ENCODE assay signal across 15 mouse cellular contexts in genomic region chr14:31570131-31570951, GRCm38 (mm10). TPM values are rescaled to one million over a fixed set of nuclear protein-coding genes. Genes with fewer than 3 reads are reported as not detected.
A peak's percentile ranks its signal among the peaks of the same experiment; 100 is the strongest.
DNase-seq lines count a peak whose midpoint lies in the region; ATAC-seq and TF ChIP-seq lines count a peak whose summit lies in the region.
"Had no signal": no experiment of that assay in that cellular context is flagged by ENCODE, and none has a peak within 500 bp of the region (broad histone marks: within the 10 kb centered on the region; RNA-seq: fewer than 3 reads in every experiment).

No protein-coding gene starts in this region.

- H3K4me2 ChIP-seq in liver, embryonic 13.5 days: no peak overlapping the region; the same call in 1 of the 2 replicates
- no peak overlapping the region for H3K4me2 ChIP-seq in hindbrain, embryonic 13.5 days
- no peak overlapping the region for H3K4me2 ChIP-seq in forebrain, embryonic 14.5 days (ENCODE audit: low read length)
- H3K4me2 ChIP-seq: embryonic facial prominence, embryonic 12.5 days; lung, embryonic 15.5 days had no signal

- no peaks in the 10 kb centered on the region for H3K36me3 ChIP-seq in liver, embryonic 13.5 days
- peaks cover 23% of the 10 kb centered on the region; the same call in 1 of the 2 replicates for H3K36me3 ChIP-seq in thymus, adult 2 months (ENCODE audit: control insufficient read depth, insufficient read depth, low read length)
- H3K36me3 ChIP-seq in hindbrain, embryonic 13.5 days: no peaks in the 10 kb centered on the region
- H3K36me3 ChIP-seq in forebrain, embryonic 14.5 days (ENCODE audit: control insufficient read depth, insufficient read depth, low read length): no peaks in the 10 kb centered on the region
- H3K36me3 ChIP-seq: embryonic facial prominence, embryonic 12.5 days; lung, embryonic 15.5 days had no signal

- H3K27ac ChIP-seq in liver, embryonic 13.5 days: peak overlapping the region; percentile 66; the same call in 1 of the 2 replicates
- H3K27ac ChIP-seq in thymus, adult 2 months (ENCODE audit: control insufficient read depth, insufficient read depth, low read length): peak overlapping the region; percentile 97
- no peak overlapping the region for H3K27ac ChIP-seq in hindbrain, embryonic 13.5 days
- no peak overlapping the region for H3K27ac ChIP-seq in forebrain, embryonic 14.5 days (ENCODE audit: low read depth, low read length)
- H3K27ac ChIP-seq: embryonic facial prominence, embryonic 12.5 days; kidney, postnatal 0 days; lung, embryonic 15.5 days had no signal

- no peak overlapping the region for H3K9ac ChIP-seq in liver, embryonic 13.5 days
- no peak overlapping the region for H3K9ac ChIP-seq in hindbrain, embryonic 13.5 days
- no peak overlapping the region for H3K9ac ChIP-seq in forebrain, embryonic 14.5 days (ENCODE audit: low read length)
- H3K9ac ChIP-seq: embryonic facial prominence, embryonic 12.5 days; lung, embryonic 15.5 days had no signal

- peak; percentile 53 for DNase-seq in liver, embryonic 13.5 days
- peak; percentile 73 for DNase-seq in thymus, adult 2 months
- no peak for DNase-seq in urinary bladder, adult 2 months (ENCODE audit: low spot score)
- no peak for DNase-seq in left cerebral cortex, postnatal 25 days (ENCODE audit: low spot score in 2 of 2)
- DNase-seq in forebrain, embryonic 14.5 days (ENCODE audit: low spot score): no peak
- DNase-seq: adrenal gland, postnatal 10 days; cerebellum, postnatal 36 days; right cerebral cortex, adult 18-20 months had no signal

- intact Hi-C loops in left cerebral cortex, postnatal 25 days (cut with DNase I): loop anchor here (5.0 kb wide), 1 partner anchor 73 kb away; the partner anchor contains the start of gene Mettl6

- H3K4me1 ChIP-seq in liver, embryonic 13.5 days (replicated peaks): peaks cover 36% of the 10 kb centered on the region
- peaks cover 76% of the 10 kb centered on the region for H3K4me1 ChIP-seq in thymus, adult 2 months (replicated peaks; ENCODE audit: control insufficient read depth, insufficient read depth, low read length)
- peaks cover 11% of the 10 kb centered on the region; the same call in 1 of the 2 replicates for H3K4me1 ChIP-seq in hindbrain, embryonic 13.5 days (replicated peaks)
- H3K4me1 ChIP-seq in forebrain, embryonic 14.5 days (ENCODE audit: control insufficient read depth, insufficient read depth, low read length): no peaks in the 10 kb centered on the region

- H3K4me3 ChIP-seq in liver, embryonic 13.5 days (replicated peaks): no peak overlapping the region
- H3K4me3 ChIP-seq in thymus, adult 2 months (ENCODE audit: control insufficient read depth, insufficient read depth, low read length): no peak overlapping the region
- no peak overlapping the region for H3K4me3 ChIP-seq in hindbrain, embryonic 13.5 days
- no peak overlapping the region for H3K4me3 ChIP-seq in forebrain, embryonic 14.5 days (ENCODE audit: low read depth, low read length)
- H3K4me3 ChIP-seq: embryonic facial prominence, embryonic 12.5 days; lung, embryonic 15.5 days; megakaryocyte, embryonic 14.5 days had no signal

- H3K9me3 ChIP-seq in liver, embryonic 13.5 days (replicated peaks): no peaks in the 10 kb centered on the region
- H3K9me3 ChIP-seq in hindbrain, embryonic 13.5 days: no peaks in the 10 kb centered on the region
- H3K9me3 ChIP-seq in forebrain, embryonic 14.5 days (replicated peaks; ENCODE audit: control insufficient read depth, low read length): no peaks in the 10 kb centered on the region
- H3K9me3 ChIP-seq: embryonic facial prominence, embryonic 12.5 days; lung, embryonic 15.5 days; megakaryocyte, embryonic 14.5 days had no signal

- ATAC-seq in CD4-positive, CD25-positive, alpha-beta regulatory T cell, adult 4 months: peak; percentile 53
- ATAC-seq in activated CD4-positive, CD25-positive, alpha-beta regulatory T cell, adult 4 months: peak; percentile 50
- peak; percentile 75 for ATAC-seq in liver, embryonic 13.5 days (ENCODE audit: low read depth)
- ATAC-seq in hindbrain, embryonic 13.5 days (ENCODE audit: low FRiP score): no peak
- no peak for ATAC-seq in forebrain, embryonic 14.5 days

- no peak for TF ChIP-seq POLR2A in thymus, adult 2 months (IDR thresholded peaks at IDR 0.05; ENCODE audit: control insufficient read depth, extremely low read depth, insufficient read depth, low read length, poor library complexity)

- H3K27me3 ChIP-seq in liver, embryonic 13.5 days: no peaks in the 10 kb centered on the region
- H3K27me3 ChIP-seq in thymus, adult 2 months (ENCODE audit: control insufficient read depth, insufficient read depth, low read length): no peaks in the 10 kb centered on the region
- H3K27me3 ChIP-seq in hindbrain, embryonic 13.5 days: no peaks in the 10 kb centered on the region
- no peaks in the 10 kb centered on the region for H3K27me3 ChIP-seq in forebrain, embryonic 14.5 days (replicated peaks; ENCODE audit: control insufficient read depth, insufficient read depth, low read length)
- H3K27me3 ChIP-seq: embryonic facial prominence, embryonic 12.5 days had no signal

- WGBS in liver, embryonic 13.5 days (ENCODE audit: insufficient replicate concordance): 11% methylated on average over 6 of the region's 6 CpGs
- 12% methylated on average over 6 of the region's 6 CpGs for WGBS in thymus, adult 2 months
- WGBS in hindbrain, embryonic 13.5 days: 87% methylated on average over 6 of the region's 6 CpGs
- 84% methylated on average over 6 of the region's 6 CpGs for WGBS in forebrain, embryonic 14.5 days

- no peak for TF ChIP-seq CTCF in thymus, adult 2 months (IDR thresholded peaks at IDR 0.05; ENCODE audit: borderline replicate concordance, control insufficient read depth, extremely low read depth, insufficient read depth, low read length, poor library complexity)

RNA-seq across cellular contexts. Expression of gene Colq, which starts 20.8 kb away (rescaled TPM):
- 1 to 10 TPM; 5.6 to 8.5 TPM for polyA plus RNA-seq in CD4-positive, CD25-positive, alpha-beta regulatory T cell, adult 4 months (2017; shearing (Covaris generic))
- polyA plus RNA-seq in activated CD4-positive, CD25-positive, alpha-beta regulatory T cell, adult 4 months (2017; shearing (Covaris generic)): 1 to 10 TPM; 6.9 to 7.4 TPM
- polyA plus RNA-seq in liver, embryonic 13.5 days (2015; fragmentation: Nextera tagmentation; extraction: Ambion mirVana): 0.08 and 0.10 TPM in 2 replicates
- 151 and 166 TPM in 2 replicates for polyA plus RNA-seq in thymus, adult 2 months (2012; rRNA removed)
- polyA plus RNA-seq in urinary bladder, adult 2 months (2012; rRNA removed): 0.66 and 0.88 TPM in 2 replicates
- total RNA-seq in left cerebral cortex, postnatal 25 days (2021): 1 to 10 TPM; 1.7 TPM
- polyA plus RNA-seq in hindbrain, embryonic 13.5 days (2015; fragmentation: Nextera tagmentation; extraction: Ambion mirVana): 0.19 and 0.34 TPM in 2 replicates
- polyA plus RNA-seq in forebrain, embryonic 14.5 days (2014; fragmentation: Nextera tagmentation; extraction: Ambion mirVana): 0.08 TPM in 1 of 2 replicates, not detected in the other

Comparison
In these comparisons a context has a peak if more than half of its experiments do, and no peak if none do; other contexts are left out.
1. ATAC-seq: peak in CD4-positive, CD25-positive, alpha-beta regulatory T cell, adult 4 months (single experiment), activated CD4-positive, CD25-positive, alpha-beta regulatory T cell, adult 4 months (single experiment) and liver, embryonic 13.5 days (single experiment); none in hindbrain, embryonic 13.5 days (single experiment) and forebrain, embryonic 14.5 days (single experiment).
2. DNase-seq: peak in liver, embryonic 13.5 days (single experiment) and thymus, adult 2 months (single experiment); none in urinary bladder, adult 2 months (single experiment), left cerebral cortex, postnatal 25 days (0 of 2) and forebrain, embryonic 14.5 days (single experiment).
3. H3K27ac ChIP-seq: peak in liver, embryonic 13.5 days (single experiment) and thymus, adult 2 months (single experiment); none in hindbrain, embryonic 13.5 days (single experiment) and forebrain, embryonic 14.5 days (single experiment).
4. RNA of gene Colq, which starts 20.8 kb away (polyA plus RNA-seq): 151 to 166 TPM in thymus, adult 2 months; 5.6 to 8.5 TPM in CD4-positive, CD25-positive, alpha-beta regulatory T cell, adult 4 months, 6.9 to 7.4 TPM in activated CD4-positive, CD25-positive, alpha-beta regulatory T cell, adult 4 months, 0.66 to 0.88 TPM in urinary bladder, adult 2 months, 0.19 to 0.34 TPM in hindbrain, embryonic 13.5 days, 0.08 to 0.10 TPM in liver, embryonic 13.5 days and 0.08 TPM in forebrain, embryonic 14.5 days; every median in the first group is over 10 times any median in the second.